Mouse (Mus musculus) gastrocnemius, postnatal 10 days (tissue): ENCODE data around the gene Maff. TPM values are rescaled to one million over a fixed set of nuclear protein-coding genes. Genes with fewer than 3 reads are reported as not detected.

Source experiments
- DNase-seq: peaks from one replicate; pipeline ENCODE4 v3.0.0; 2021; ENCODE audit warnings: mixed read lengths
- total RNA-seq, 2 experiments: library from RNA; stranded (reverse); gene quantifications; 2 replicates each; pipeline ENCODE4 v1.2.3; 2021

Gene Maff
- total RNA-seq, 2 experiments from 2014 or later, result 2.0 to 2.6 TPM

- DNase-seq, result no peak
Observed at GRCm38 (mm10) chr15:79329979-79330363, 16.4 kb upstream of the Maff start.

GRCm38 (mm10) chr15:79330521-79330920 lies 15.9 kb upstream of the Maff start:
- DNase-seq, result no peak

- DNase-seq, result no peak
Observed at GRCm38 (mm10) chr15:79333409-79333808, 13.0 kb upstream of the Maff start.

GRCm38 (mm10) chr15:79335061-79335655 lies 11.3 kb upstream of the Maff start:
- no peak for DNase-seq

GRCm38 (mm10) chr15:79338978-79339377 lies 7.4 kb upstream of the Maff start:
- no peak for DNase-seq

- no peak for DNase-seq
Observed at GRCm38 (mm10) chr15:79342641-79343337, 3.6 kb upstream of the Maff start.

- no peak for DNase-seq
Observed at GRCm38 (mm10) chr15:79344627-79345026, 1.8 kb upstream of the Maff start.

GRCm38 (mm10) chr15:79347165-79347844 lies 884 bp downstream of the Maff start:
- peak; percentile 90 for DNase-seq

- DNase-seq, result peak; percentile 60
Observed at GRCm38 (mm10) chr15:79347845-79348506, 1.6 kb downstream of the Maff start.

DNA sequence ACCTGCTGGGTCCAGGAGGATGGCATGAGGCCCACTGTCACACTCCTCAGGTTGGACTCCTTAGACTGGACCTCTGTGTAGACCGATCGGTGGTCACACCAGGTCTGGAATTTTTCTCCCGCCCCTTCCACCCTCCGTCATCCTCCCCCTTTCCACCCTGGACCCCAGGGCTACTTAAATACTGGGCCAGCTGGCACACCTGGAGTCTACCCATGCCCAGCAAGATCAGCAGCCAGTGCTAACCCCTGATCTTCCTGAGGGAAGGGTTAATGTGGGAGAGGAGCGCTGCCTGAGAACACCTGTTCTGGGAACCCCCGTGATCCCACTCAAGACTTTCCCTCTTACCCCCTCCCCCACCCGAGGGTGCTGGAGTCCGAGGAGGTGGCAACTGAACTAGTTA lies 2.2 kb downstream of the Maff start:
- DNase-seq, result no peak

DNA sequence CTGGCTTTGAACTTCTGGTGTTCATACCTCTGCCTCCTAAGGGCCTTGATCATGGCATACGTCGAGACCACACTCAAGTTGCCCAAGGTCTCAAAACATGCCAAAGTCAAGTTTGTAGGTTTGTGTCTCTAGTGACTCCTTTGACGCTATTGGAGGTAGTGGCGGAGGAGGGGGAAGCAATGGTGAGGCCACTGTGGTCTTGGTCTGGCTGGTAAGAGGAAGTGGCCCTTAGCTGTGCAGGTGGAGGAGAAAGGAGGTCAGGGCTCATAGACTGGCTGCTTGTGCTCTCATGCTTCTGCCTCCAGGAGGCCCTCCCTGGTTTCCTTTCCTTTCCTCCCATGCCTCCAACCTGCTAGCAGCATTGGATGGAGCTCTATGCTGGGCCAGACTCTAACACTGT lies 4.4 kb downstream of the Maff start:
- DNase-seq, result no peak

- DNase-seq, result peak; percentile 69
Observed at GRCm38 (mm10) chr15:79351331-79351767, 4.9 kb downstream of the Maff start.

GRCm38 (mm10) chr15:79352479-79352878 lies 6.1 kb downstream of the Maff start:
- DNase-seq, result no peak

DNA sequence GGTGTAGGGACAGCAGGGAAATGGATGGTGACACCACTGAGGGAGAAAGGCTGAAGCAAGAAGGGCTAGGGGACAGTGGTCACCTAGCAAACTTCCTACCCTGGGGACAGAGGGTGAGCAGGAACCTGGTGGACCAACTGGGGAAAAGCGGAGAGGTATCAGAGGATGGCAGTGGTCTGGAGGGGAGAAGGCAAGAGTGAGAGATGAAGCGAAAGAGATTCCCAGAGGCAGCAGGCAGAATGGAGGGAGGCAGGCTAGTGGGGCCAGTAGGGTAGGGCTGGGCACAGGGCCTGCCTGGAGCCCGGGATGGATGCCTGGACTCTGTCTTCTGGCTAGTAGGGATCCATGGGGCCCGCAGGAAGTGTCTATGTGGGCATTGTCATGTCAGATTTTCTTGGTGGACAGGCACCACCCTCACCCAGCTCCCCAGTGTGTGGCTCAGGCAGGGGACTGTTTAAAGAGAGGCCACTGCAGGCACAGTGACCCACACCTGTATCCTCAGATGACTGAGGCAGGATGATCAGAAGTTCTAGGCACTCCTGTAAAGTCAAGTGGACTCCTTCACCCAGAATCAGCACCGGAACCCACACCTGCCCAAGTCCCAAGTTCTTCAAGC lies 7.4 kb downstream of the Maff start:
- no peak for DNase-seq

DNA sequence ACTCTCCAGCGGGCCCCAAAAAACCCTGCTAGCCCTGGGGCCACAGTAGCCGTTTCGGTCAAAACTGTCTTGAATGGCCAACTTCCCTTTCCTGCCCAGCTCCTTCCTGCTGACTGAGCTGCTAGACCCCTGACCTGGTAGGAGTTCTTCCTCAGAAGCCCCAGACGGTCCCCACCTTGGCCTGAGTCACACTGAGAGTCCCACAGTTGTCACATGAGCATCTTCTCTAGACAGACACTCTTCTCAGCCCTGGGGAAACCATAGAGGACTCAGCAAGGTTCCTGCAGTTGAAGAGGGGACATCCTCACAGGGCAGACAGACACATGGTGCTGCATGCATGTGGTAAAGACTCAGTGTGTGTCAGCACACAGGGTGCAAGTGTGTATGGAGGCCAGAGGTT lies 8.2 kb downstream of the Maff start:
- no peak for DNase-seq

- DNase-seq, result no peak
Observed at GRCm38 (mm10) chr15:79356481-79356880, 10.1 kb downstream of the Maff start.

GRCm38 (mm10) chr15:79357036-79357911 lies 10.9 kb downstream of the Maff start:
- DNase-seq, result peak; percentile 74

GRCm38 (mm10) chr15:79357974-79358690 lies 11.7 kb downstream of the Maff start:
- no peak for DNase-seq

DNA sequence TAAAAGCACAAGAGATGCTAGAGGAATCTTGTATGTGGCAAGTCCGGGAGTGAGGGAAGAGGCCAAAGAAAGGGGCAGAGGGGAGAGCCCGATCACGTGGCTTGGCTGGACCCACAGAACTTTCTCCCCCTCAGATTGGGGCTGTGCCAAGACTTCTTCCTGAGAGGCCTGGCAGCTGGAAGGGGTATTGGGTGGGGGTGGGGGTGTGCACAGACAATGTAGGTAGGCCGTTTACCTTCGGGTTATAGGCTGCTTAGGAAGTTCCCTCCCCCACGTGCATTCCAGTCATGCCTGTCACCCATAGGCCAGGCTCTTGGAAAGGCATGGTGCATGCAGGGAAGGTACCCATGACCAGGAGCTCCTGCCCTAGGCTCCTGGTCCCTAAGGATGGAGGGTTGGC lies 13.5 kb downstream of the Maff start:
- no peak for DNase-seq

- no peak for DNase-seq
Observed at GRCm38 (mm10) chr15:79360371-79360770, 13.9 kb downstream of the Maff start.

DNA sequence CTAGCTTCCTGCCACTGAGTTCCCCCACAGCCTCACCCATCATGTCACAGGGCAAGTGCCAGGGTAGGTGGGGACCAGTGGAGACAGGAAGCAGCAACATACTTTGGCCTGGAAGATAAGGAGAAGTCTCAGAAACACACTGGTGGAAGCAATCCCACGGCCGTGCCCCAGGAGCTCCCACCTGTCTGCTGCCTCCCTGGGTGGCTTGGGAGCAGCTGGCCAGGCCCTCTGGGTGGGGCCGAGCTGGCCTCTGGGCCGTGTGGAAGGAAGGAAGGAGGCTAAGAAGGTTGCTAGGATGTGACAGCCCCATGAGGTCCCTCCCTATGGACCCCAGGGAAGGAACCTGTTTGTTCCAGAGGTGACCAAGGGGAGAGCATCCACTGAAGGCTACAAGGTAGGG lies 14.6 kb downstream of the Maff start:
- no peak for DNase-seq
